Mouse (Mus musculus) thymus, adult 2 months (tissue): ENCODE measurements around the gene Mbd4. TPM values are rescaled to one million over a fixed set of nuclear protein-coding genes. Genes with fewer than 3 reads are reported as not detected.

ENCODE experiments used
- DNase-seq: peaks from one replicate; pipeline ENCODE4 v3.0.0; 2021
- H3K27ac ChIP-seq: fragments of 200-500 bp; 2 replicates; pipeline ENCODE4 v1.5.1; 2012; ENCODE audit warnings: low read length, control low read depth; ENCODE audit not compliant: control insufficient read depth, insufficient read depth
- H3K27me3 ChIP-seq: fragments of 200-500 bp; 2 replicates; pipeline ENCODE4 v1.6.1; 2012; ENCODE audit warnings: mild to moderate bottlenecking, low read length, moderate library complexity, mixed read lengths; ENCODE audit not compliant: control insufficient read depth, insufficient read depth
- H3K36me3 ChIP-seq: fragments of 200-500 bp; 2 replicates; pipeline ENCODE4 v1.6.1; 2012; ENCODE audit warnings: mild to moderate bottlenecking, low read length, moderate library complexity; ENCODE audit not compliant: control insufficient read depth, insufficient read depth
- H3K4me1 ChIP-seq: fragments of 200-500 bp; replicated peaks from 2 replicates; pipeline ENCODE4 v1.6.1; 2012; ENCODE audit warnings: low read length; ENCODE audit not compliant: control insufficient read depth, insufficient read depth
- H3K4me3 ChIP-seq: fragments of 200-500 bp; 2 replicates; pipeline ENCODE4 v1.5.1; 2012; ENCODE audit warnings: mild to moderate bottlenecking, low read length, control low read depth, moderate library complexity; ENCODE audit not compliant: control insufficient read depth, insufficient read depth
- CTCF ChIP-seq: fragments of 200-500 bp; IDR thresholded peaks from 2 replicates; pipeline ENCODE4 v1.5.1; 2012; ENCODE audit warnings: mild to moderate bottlenecking, control low read depth, low read length, moderate library complexity, borderline replicate concordance; ENCODE audit not compliant: control insufficient read depth, poor library complexity, insufficient read depth; ENCODE audit errors: extremely low read depth
- POLR2A ChIP-seq: fragments of 200-500 bp; IDR thresholded peaks from 2 replicates; pipeline ENCODE4 v1.6.1; 2012; ENCODE audit warnings: mild to moderate bottlenecking, low read length, control low read depth, moderate library complexity; ENCODE audit not compliant: control insufficient read depth, poor library complexity, insufficient read depth; ENCODE audit errors: extremely low read depth
- WGBS: fragments of 180-500 bp; shearing (Covaris S2); methylation state at CpG from one replicate; pipeline ENCODE4 v1.1.7; 2018; 5-methylcytosine and 5-hydroxymethylcytosine counted together
- polyA plus RNA-seq: library from polyadenylated mRNA; depleted of rRNA; stranded (reverse); fragments of >200 nt; gene quantifications from 2 replicates; pipeline ENCODE4 v1.2.3, GENCODE M21; 2012; rRNA removed

The Mbd4 gene
- polyA plus RNA-seq, 1 experiment = 9.0 TPM

GRCm38 (mm10) chr6:115791016-115791415 is 62.2 kb downstream of the Mbd4 start:
- no peak overlapping the region for H3K4me3 ChIP-seq
- no peak overlapping the region for H3K27ac ChIP-seq
- no peaks in the 10 kb centered on the region for H3K27me3 ChIP-seq
- H3K4me1 ChIP-seq = peaks cover 14% of the 10 kb centered on the region
- no peak for TF ChIP-seq CTCF
- no peak for TF ChIP-seq POLR2A
- no peaks in the 10 kb centered on the region; the same call in 1 of the 2 replicates for H3K36me3 ChIP-seq
- DNase-seq = no peak
- 98% methylated on average over 10 of the region's 10 CpGs for WGBS

Other genes with a start within 250 kb of the Mbd4 start
- gene Raf1, start 176.7 kb downstream of the Mbd4 start, polyA plus RNA-seq = 185 and 209 TPM in 2 replicates
- gene Tmem40, start 91.0 kb downstream of the Mbd4 start, polyA plus RNA-seq = 1.4 and 2.5 TPM in 2 replicates
- 16.8 and 19.5 TPM in 2 replicates for gene Cand2, start 78.8 kb downstream of the Mbd4 start, polyA plus RNA-seq
- gene Rpl32, start 44.6 kb downstream of the Mbd4 start, polyA plus RNA-seq = 874 and 910 TPM in 2 replicates
- 0.33 and 0.46 TPM in 2 replicates for gene Efcab12, start 15.0 kb downstream of the Mbd4 start, polyA plus RNA-seq
- 7.6 and 8.8 TPM in 2 replicates for gene Ift122, start 99 bp upstream of the Mbd4 start, polyA plus RNA-seq
- gene Rho, start 78.4 kb upstream of the Mbd4 start, polyA plus RNA-seq = 0.37 and 1.3 TPM in 2 replicates
- gene H1foo, start 91.6 kb upstream of the Mbd4 start, polyA plus RNA-seq = 0.71 and 0.81 TPM in 2 replicates
- 466 and 519 TPM in 2 replicates for gene Plxnd1, start 141.6 kb upstream of the Mbd4 start, polyA plus RNA-seq